Mouse (Mus musculus): ENCODE measurements around the gene Ep300.

Gene Ep300

DNA sequence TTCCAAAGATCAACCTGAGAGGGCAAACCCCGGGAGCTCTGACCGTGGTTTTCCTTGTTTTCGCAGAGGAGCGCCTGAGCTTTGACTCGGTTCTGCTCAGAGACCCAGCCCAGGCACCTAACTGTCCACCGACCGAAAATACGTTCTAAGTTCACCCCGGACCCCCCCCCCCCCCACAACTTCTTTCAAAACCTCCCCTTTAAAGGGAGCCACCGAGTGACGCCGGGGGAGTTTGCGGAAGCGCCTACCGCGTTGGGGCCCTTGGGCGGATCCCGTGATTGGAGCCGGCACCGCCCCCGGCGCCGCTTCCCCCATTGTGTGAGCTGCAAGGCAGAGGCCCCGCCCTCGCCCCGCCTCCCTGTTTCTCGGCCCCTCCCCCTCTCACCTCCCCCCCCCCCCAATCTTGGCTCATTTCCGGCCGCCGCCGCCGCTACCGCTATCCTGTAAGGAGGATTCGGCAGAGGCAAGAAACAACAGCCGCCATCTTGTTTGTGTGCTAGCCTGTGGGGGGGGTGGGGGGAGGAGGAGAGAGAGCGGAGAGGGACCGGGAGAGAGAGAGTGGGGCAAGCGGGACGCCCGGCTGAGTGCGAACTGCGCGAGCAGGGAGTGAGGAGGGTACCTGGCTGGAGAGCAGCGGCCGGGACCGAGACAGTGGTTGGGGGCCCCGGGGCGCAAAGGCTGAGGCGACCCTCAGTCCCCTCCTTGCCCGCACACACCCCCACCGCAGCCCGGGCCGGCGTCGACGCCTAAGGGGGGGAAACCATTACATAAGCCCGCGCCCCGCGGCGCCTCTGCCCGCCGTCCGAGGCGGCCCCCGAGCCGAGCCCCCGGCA lies at the start of gene Ep300:
Gene Ep300 (plus strand): TSS at position 439 of the 833 bp plus-strand sequence.
- peak; percentile 96 for DNase-seq (ENCODE audit: low spot score)

DNA sequence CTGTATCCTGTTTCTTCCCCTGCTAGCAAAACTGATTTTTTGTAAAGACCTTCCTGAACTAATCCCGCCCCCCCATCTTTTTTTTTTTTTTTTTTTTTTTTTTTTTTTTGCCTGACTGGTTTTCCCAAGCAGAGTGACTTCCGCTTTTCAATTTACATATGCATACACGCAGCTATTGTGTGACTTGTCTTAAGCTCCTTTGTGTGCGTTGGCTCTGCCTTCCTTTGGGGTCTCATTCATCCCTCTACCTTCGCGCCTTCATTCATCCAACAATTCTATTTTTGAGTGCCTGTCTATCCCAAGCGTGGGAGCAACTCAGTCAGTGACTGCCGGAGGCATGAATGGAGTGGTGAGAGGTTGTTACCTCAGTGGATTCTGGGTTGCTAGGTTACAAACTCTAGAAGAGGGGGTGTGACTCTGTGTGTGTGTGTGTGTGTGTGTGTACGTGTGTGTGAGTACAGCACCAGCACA lies 49.2 kb upstream of the Ep300 start:
- peak; percentile 52 for DNase-seq (ENCODE audit: low spot score)

DNA sequence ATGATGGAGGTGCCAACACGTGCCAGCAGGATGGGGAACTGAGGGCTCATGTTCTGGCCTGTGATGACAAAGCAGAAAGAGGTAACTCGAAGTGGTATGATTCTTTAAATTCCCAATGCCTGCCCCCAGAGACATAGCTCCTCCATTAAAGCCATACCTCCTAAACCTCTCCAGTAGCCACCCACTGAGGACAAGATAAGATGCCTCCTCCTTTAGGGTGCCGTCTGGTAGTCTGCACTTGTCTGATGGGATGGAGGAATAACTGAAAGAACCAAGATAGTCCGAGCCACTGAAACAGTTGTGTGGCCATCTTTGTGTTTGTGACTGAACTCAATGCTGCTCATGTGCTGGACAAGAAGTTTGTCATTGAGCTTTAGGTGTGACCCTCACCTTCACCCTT lies 47.0 kb upstream of the Ep300 start:
- no peak for DNase-seq (ENCODE audit: low spot score)

DNA sequence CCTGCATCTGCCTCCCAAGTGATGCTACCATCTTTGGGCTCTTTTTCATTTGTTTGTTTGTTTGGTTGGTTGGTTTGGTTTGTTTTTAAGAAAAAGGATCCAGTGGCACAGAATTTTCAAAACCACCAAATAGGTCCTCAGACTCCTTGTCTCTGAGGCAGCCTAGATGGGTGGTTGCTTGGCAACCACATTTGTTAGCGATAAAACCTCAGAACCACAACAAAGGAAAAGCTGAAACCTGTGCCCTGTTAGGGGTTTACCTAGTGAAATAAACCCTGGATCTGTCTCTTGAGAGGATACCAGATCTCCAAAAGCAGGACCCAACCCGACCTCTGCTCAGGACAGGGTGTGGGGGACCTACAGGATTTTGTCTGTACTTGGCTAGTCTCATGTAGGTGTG lies 45.6 kb upstream of the Ep300 start:
- DNase-seq (ENCODE audit: low spot score): no peak

DNA sequence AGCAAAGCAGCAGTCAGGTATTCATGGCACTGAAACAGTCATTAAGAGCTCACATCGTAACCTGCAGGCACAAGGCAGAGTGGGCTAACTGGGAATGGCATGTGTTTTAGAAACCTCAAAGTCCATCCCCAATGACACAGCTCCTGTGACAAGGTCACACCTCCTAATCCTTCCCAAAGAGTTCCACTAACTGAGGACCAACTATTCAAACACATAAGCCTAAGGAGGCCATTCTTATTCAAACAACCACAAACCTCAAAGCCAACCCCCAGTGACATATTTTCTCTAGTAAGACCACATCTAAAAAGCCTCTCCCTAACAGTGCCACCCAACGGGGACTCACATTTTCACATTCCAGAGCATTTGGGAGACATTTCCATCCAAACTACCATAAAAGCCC lies 40.2 kb upstream of the Ep300 start:
- no peak for DNase-seq (ENCODE audit: low spot score)

DNA sequence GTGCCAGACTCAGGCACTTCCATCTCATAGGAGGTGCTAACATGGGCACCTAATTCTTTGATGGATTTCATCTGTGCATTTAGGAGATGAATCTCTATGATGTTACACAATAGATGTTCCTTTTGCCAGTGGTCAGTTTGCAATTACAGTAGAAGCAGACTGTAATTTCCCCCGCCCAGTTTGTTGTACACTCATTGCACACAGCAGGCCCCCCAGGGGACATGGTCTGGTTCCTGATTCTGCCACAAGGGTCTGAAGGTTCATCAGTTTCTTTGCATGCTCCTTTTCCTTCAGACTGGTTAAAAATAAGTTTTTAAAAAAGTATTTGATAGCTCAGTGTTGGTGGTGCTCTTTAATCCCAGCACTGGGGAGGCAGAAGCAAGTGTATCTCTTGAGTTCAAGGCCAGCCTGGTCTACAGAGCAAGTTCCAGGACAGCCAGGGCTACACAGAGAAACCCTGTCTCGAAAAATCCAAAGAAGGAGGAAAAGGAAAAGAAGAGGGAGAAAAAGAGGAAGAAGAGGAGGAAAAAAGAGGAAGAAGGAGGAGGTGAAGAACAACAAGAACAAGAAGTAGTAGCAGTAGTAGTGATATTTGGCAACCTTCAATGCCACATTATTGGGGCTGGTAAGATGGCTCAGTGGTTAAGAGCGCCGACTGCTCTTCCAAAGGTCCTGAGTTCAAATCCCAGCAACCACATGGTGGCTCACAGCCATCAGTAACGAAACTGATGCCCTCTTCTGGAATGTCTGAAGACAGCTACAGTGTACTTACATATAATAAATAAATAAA lies 39.6 kb upstream of the Ep300 start:
- DNase-seq (ENCODE audit: low spot score): no peak

DNA sequence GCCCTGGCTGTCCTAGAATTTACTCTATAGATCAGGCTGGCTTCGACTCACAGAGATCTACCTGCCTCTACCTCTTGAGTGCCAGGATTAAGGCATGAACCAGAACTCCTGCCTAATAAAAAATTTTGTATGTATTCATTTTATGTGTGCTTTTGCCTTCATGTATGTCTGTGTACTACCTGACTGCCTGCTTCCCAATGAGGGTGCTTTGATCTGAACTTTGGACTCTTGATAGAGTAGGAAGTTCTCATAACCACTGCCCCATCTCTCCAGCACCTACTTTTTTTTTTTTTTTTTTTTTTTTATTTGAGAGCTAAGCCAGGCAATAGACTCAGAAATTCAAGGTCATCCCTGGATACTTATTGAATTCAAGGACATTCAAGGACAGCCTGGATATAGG lies 31.7 kb upstream of the Ep300 start:
- DNase-seq (ENCODE audit: low spot score): no peak

DNA sequence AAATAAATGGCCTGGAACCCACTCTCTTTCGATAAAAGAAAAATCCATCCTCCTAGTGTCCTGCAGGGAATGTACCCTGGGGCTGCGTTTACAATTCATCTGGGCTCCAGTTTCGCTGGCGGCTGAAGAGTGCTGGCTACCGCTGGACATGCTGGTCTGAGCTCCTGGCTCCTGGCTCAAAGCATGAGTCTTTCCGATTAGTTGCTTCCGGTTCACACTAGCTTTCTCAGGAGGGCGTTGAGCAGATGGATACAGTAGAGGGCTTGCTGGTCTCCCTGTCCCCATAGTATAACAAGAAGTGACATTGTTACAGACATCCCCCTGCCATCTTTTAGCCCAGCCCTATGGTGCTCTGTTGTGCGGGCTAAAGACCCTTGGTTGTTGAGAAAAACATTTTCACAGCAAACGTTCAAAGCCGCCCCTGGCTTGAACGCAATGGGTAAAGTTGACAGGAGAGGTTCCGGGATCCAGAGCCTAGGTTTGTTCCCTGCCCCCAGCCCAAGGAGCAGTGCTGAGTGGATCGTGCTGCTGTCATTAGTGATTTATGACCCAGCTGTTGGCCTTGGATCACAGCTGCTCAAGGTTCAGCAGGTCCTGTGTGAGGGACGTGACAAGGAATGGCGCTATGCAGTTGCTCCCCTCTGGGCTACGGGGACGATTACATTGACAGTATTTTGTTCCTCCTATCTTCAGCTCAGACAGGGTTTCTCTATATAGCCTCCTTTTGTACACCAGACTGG lies 30.4 kb upstream of the Ep300 start:
- DNase-seq (ENCODE audit: low spot score): no peak

DNA sequence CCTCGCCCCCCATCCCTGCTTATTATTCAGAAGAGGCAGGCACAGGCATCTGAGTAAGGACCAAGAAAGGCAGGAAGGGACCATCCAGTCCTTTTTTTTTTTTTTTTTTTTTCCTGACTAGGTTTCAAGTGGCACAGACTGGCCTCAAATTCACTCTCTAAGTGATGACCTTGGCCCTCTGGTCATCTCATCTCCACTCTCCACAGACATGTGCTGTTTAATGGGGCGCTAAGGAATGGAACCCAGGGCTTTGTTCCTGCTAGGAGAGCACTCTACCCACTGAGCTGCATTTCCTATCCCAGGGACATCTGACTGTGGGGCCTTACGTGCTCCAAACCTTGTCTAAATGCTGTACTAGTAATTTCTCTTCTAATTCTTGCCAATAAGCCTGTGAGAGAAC lies 29.2 kb upstream of the Ep300 start:
- no peak for DNase-seq (ENCODE audit: low spot score)

DNA sequence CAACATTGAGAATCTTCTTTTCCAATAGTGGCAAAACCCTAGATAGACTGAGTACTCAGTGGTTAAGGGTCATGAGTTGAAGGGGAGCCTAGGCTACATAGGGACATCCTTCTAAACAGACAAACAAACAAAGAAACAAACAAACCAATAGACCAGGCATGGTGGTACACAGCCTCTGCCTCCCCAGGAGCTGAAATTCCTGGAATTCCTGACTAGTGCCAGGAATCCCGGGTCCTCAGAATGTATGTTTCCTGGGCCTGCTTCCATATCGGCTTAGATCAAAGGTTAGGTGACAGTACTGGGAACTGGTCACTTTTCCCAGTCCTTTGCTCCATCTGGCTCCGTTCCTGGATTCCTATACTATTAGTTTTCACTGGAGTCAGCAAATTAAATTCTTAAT lies 23.6 kb upstream of the Ep300 start:
- DNase-seq (ENCODE audit: low spot score): no peak

DNA sequence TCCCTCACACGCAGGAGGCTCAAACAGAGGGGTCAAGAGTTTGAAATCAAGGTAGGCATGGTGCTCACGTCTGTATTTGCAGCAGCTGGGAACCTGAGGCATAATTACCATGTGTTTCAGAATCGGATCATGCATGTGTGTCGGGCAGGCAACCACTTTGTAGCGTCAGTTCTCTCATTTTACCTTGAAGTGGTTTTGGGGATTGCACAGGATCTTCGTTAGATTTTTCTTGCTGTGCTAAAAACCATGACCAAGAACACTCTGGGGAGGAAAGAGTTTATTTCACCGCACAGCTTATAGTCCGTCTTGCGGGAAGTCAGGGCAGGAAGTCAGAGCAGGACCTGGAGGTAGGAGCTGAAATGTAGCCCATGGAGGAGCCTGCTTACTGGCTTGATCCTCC lies 23.2 kb upstream of the Ep300 start:
- DNase-seq (ENCODE audit: low spot score): no peak

DNA sequence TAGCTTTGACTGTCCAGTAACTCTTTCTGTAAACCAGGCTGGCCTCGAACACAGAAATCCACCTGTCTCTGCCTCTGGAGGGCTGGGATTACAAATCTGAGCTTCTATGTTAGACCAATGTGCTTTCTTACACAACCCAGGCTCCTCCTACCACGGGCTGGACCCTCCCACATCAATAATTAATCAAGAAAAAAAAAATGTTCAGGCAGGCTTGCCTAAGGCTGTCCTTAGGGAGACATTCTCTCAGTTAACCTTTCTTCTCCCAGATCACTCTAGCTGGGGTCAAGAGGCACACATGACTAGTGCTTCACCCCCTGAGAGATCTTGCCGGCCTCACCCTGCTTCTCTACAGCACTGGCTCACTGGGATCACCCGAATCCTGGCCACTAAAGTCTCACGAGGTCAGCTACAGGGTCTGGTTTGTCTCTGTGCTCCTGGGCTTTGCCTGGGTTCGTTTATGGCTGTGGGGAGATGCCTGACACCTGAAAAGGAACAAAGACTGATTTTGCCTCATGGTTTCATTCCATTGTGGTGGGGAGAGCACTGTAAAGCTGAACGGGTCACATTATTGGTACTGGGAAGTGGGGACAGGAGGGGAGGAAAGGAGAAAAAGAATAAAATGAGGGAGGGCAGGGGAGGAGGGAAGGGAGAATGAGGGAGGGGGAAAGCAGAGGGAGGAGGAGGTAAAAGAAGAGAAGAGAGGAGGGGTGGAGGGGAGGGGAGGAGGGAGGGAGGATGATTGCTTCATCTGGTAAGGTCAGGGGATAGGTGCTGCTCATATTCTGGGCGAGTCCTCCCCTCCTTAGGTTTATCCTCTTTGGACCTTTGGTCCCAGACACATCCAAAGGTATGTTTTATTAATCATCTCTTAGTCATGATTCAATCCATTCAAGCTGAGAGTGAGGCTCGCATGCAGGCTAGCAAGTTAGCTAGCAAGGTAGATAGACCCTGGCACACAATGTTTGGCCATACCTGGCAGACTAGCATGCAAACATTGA lies 22.4 kb upstream of the Ep300 start:
- DNase-seq (ENCODE audit: low spot score): no peak

DNA sequence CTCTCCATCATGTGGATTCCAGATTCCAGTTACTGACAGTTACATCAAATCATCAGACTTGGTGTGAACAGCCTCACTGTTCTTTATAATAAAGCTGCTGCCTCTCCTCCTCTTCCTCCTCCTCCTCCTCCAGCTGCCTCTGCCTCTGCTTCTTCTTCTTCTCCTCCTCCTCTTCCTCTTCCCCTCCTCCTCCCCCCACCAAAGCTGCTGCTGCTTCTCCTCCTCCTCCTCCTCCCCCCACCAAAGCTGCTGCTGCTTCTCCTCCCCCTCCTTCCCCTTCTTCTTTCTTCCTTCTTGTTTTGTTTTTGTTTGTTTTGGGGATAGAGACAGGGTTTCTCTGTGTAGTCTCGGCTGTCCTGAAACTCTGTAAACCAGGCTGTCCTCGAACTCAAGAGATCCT lies 17.1 kb upstream of the Ep300 start:
- DNase-seq (ENCODE audit: low spot score): no peak

DNA sequence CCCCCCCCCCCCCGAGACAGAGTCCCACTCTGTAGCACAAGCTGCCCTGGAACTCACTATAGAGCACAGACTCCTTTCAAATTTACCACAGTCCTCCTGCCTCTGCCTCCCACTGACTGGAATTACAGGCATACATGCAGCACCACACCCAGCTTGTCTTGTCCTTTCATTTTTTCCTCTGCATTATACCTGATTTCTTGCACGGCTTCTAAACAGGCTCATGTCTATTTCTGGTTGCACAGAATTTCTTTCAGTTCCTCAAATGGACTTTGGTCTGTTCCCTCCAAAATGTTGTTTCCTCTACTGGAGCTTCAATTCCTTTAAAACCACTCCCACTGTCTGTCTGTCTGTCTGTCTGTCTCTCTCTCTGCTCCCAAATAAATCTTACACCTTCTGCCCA lies 16.6 kb upstream of the Ep300 start:
- DNase-seq (ENCODE audit: low spot score): peak; percentile 9

DNA sequence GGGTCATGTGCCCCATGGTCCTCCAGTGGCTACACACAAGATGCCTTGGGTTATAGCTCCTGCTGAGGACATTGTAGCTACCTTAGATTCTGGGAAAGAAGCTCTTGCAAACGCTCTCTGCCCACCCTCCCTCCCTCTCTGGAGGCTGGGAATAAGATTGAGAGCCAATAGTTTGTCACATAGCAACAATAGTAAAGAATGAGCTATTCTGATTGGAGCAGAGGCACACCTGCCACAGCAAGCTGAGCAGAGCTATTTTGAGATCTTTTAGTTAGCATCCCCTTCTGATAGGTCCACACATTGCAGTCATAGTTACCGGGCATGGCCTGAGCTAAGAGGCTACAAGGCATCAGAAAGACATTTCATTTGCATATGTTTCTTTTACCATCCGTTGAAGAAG lies 8.2 kb upstream of the Ep300 start:
- DNase-seq (ENCODE audit: low spot score): peak; percentile 25

DNA sequence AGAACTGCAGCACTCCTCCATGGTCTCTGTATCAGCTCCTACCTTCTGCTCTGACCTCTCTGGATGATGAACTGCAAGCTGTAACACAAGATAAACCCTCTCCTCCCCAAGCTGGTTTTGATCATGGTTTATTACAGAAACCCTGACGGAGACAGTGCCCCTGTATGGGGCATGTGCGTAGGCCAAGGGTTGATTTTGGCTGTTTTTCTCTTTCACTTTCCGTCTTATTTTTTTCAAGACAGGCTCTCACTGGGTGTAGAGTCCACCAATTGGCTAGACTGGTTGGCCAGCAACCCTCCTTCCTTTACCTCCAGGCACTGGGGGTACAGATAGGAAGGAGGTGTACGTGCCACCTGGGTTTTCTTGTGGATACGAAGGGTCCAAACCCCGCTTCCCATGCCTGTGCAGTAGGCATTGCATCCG lies 7.4 kb upstream of the Ep300 start:
- no peak for DNase-seq (ENCODE audit: low spot score)

DNA sequence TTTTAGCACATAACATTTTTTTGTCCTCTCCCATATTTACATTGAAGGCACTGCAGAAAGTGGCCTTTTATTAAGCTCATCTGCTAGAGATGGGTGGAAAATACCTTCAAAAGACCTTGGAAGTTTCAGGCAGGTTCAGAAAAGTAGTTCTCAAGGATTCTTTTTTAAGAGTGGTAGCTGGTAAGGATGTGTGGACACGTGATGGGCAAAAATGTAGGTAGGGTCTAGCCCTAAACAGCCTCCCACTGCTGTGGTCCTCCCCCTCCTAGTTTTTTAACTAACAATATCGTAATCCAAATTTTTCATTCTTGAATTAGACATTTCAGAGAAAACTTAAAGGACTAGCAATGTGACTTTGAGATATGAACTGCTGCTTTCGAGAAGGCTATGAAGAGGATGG lies 685 bp upstream of the Ep300 start:
- DNase-seq (ENCODE audit: low spot score): no peak

DNA sequence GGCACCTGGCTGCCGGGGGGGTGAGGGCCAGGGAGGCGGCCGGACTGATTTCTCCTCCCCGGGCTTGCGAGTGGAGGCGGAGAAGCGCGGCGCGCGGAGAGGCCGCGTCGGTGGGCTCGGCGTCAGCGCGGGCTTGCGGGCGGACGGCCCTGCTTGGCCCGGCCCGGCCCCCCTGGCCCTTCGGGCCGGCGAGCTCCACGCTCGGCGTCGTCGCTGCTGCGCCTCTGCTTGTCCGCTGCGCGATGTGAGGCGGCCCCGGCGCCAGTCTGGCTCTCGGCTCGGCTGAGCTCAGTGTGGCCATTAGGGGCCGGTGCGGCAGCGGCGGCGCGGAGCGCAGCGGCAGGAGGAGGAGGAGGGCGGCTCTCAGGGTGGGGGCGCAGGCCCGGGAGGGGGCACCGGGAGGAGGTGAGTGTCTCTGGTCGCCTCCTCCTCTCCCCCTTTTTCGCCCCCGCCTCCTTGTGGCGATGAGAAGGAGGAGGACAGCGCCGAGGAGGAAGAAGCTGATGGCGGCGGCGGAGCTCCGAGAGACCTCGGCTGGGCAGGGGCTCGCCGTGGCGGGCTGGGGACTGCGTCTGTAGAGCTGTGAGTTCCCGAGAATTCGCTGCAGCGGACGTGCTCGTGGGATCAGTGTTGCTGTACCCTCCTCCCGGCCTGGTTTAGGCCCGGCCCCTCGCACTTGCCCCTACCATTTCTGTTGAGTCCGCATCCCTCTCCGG lies 753 bp downstream of the Ep300 start:
- DNase-seq (ENCODE audit: low spot score): peak; percentile 80

DNA sequence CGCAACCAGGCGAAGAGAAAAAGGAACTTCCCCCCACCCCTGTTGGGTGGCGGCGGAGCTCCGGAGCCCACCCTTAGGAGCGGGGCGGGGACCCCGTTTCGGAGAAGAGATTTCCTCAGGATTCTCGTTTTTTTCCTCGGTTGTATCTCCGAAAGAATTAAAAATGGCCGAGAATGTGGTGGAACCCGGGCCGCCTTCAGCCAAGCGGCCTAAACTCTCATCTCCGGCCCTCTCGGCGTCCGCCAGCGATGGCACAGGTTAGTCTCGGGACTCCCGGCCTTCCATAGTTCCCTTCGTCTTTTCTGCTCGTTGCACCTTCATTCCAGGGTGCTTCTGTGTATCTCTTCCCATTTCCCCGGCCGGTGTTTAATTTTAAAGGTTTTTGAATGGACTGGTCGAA lies 1.3 kb downstream of the Ep300 start:
- DNase-seq (ENCODE audit: low spot score): no peak

DNA sequence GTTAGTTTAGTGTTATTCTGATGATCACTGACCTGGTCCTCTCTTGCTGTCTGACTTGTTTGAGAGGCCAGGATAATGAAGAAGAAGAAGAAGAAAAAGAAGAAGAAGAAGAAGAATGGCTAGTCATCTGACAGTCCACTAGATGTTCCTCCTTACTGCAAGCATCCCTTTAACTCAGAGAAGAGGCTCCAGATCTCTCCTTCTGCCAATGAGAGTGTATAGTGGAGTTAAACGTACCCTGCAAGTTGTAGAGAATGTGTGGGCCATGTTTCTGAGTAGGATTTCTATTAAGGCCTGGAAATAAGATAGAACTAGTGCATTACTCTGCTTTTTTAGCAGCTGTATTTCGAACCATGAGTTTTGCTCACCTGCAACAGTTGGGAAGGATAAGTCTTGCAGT lies 2.5 kb downstream of the Ep300 start:
- no peak for DNase-seq (ENCODE audit: low spot score)

Measured in layer of hippocampus, adult 11-12 months (tissue).